Mouse (Mus musculus): Measurements from ENCODE around the gene Ccdc169. TPM values are rescaled to one million over a fixed set of nuclear protein-coding genes. Genes with fewer than 3 reads are reported as not detected.

Ccdc169 gene
- polyA plus RNA-seq, 1 experiment from 2014 or later = not detected

- peak; percentile 38 for DNase-seq (ENCODE audit: low spot score)
- Histone ChIP-seq H3K27me3 (replicated peaks; ENCODE audit: insufficient read depth, low read length) (no peaks in the 10 kb centered on the region), H3K4me1 (ENCODE audit: insufficient read depth, low read depth, low read length) (no peaks in the 10 kb centered on the region), H3K4me2 (replicated peaks; ENCODE audit: low read depth, low read length) (no peak overlapping the region), H3K9me3 (ENCODE audit: low read length) (no peaks in the 10 kb centered on the region), H3K27ac (ENCODE audit: low read length) (no peak overlapping the region), H3K9ac (replicated peaks; ENCODE audit: low read depth) (no peak overlapping the region), H3K4me3 (ENCODE audit: low read depth, low read length) (no peak overlapping the region), H3K36me3 (ENCODE audit: insufficient read depth, low read length) (no peaks in the 10 kb centered on the region)
- TF ChIP-seq EP300 (IDR thresholded peaks at IDR 0.05) = no peak
- peak; percentile 41; the same call in 1 of the 2 replicates for ATAC-seq
- WGBS = 24% methylated on average over 2 of the region's 2 CpGs
These were observed 75.1 kb downstream of the Ccdc169 start for GRCm38 (mm10) chr3:55212254-55212653.

- Histone ChIP-seq H3K9ac (replicated peaks; ENCODE audit: low read depth) (no peak overlapping the region), H3K27ac (ENCODE audit: low read length) (no peak overlapping the region), H3K36me3 (ENCODE audit: insufficient read depth, low read length) (no peaks in the 10 kb centered on the region), H3K9me3 (ENCODE audit: low read length) (no peaks in the 10 kb centered on the region), H3K4me2 (replicated peaks; ENCODE audit: low read depth, low read length) (no peak overlapping the region), H3K4me1 (ENCODE audit: insufficient read depth, low read depth, low read length) (no peaks in the 10 kb centered on the region), H3K27me3 (replicated peaks; ENCODE audit: insufficient read depth, low read length) (no peaks in the 10 kb centered on the region), H3K4me3 (ENCODE audit: low read depth, low read length) (no peak overlapping the region)
- TF ChIP-seq EP300 (IDR thresholded peaks at IDR 0.05) (no peak), CTCF (IDR thresholded peaks at IDR 0.05) (no peak)
- ATAC-seq (no peak), DNase-seq (ENCODE audit: low spot score) (no peak)
- 39% methylated on average over 4 of the region's 4 CpGs for WGBS
These were observed 76.6 kb downstream of the Ccdc169 start for GRCm38 (mm10) chr3:55213785-55214184.

GRCm38 (mm10) chr3:55214413-55214812, 77.3 kb downstream of the Ccdc169 start:
- Histone ChIP-seq H3K9ac (replicated peaks; ENCODE audit: low read depth) (no peak overlapping the region), H3K4me2 (replicated peaks; ENCODE audit: low read depth, low read length) (no peak overlapping the region), H3K27ac (ENCODE audit: low read length) (no peak overlapping the region), H3K36me3 (ENCODE audit: insufficient read depth, low read length) (no peaks in the 10 kb centered on the region), H3K27me3 (replicated peaks; ENCODE audit: insufficient read depth, low read length) (no peaks in the 10 kb centered on the region), H3K4me1 (ENCODE audit: insufficient read depth, low read depth, low read length) (no peaks in the 10 kb centered on the region), H3K4me3 (ENCODE audit: low read depth, low read length) (no peak overlapping the region), H3K9me3 (ENCODE audit: low read length) (no peaks in the 10 kb centered on the region)
- DNase-seq (ENCODE audit: low spot score) (no peak), ATAC-seq (no peak)
- 81% methylated on average over 6 of the region's 6 CpGs for WGBS
- TF ChIP-seq EP300 (IDR thresholded peaks at IDR 0.05) (no peak), CTCF (IDR thresholded peaks at IDR 0.05) (no peak)

GRCm38 (mm10) chr3:55222502-55222901, 85.4 kb downstream of the Ccdc169 start:
- DNase-seq (ENCODE audit: low spot score) = no peak
- no peaks in the 10 kb centered on the region for H3K27me3 ChIP-seq (replicated peaks; ENCODE audit: insufficient read depth, low read length)
- H3K9ac ChIP-seq (replicated peaks; ENCODE audit: low read depth) = no peak overlapping the region
- no peak overlapping the region for H3K4me3 ChIP-seq (ENCODE audit: low read depth, low read length)
- H3K27ac ChIP-seq (ENCODE audit: low read length) = no peak overlapping the region
- no peak overlapping the region for H3K4me2 ChIP-seq (replicated peaks; ENCODE audit: low read depth, low read length)
- no peaks in the 10 kb centered on the region for H3K4me1 ChIP-seq (ENCODE audit: insufficient read depth, low read depth, low read length)
- ATAC-seq = no peak
- H3K9me3 ChIP-seq (ENCODE audit: low read length) = no peaks in the 10 kb centered on the region
- no peaks in the 10 kb centered on the region for H3K36me3 ChIP-seq (ENCODE audit: insufficient read depth, low read length)
- no peak for TF ChIP-seq EP300 (IDR thresholded peaks at IDR 0.05)
- peak; percentile 44; the same call in 1 of the 2 replicates for TF ChIP-seq CTCF (IDR thresholded peaks at IDR 0.05)
- 95% methylated on average over 2 of the region's 2 CpGs for WGBS

Small RNAs within 50 kb of the gene (microRNA-seq; reads per million reads assigned to microRNA genes)
- gene Gm22029 = not detected

Other genes with a start within 250 kb of the Ccdc169 start
- not detected in 2 replicates for gene Sertm1, start 221.5 kb upstream of the Ccdc169 start, polyA plus RNA-seq (2015; fragmentation: Nextera tagmentation; extraction: Ambion mirVana)
- gene Ccna1, start 81.8 kb upstream of the Ccdc169 start, polyA plus RNA-seq (2015; fragmentation: Nextera tagmentation; extraction: Ambion mirVana) = 10.7 and 11.9 TPM in 2 replicates
- gene Spg20, start 25.2 kb upstream of the Ccdc169 start, polyA plus RNA-seq (2015; fragmentation: Nextera tagmentation; extraction: Ambion mirVana) = 18.7 and 21.3 TPM in 2 replicates
- gene Sohlh2, start 44.7 kb downstream of the Ccdc169 start, polyA plus RNA-seq (2015; fragmentation: Nextera tagmentation; extraction: Ambion mirVana) = not detected in 2 replicates
- gene Dclk1, start 105.0 kb downstream of the Ccdc169 start, polyA plus RNA-seq (2015; fragmentation: Nextera tagmentation; extraction: Ambion mirVana) = 3.1 and 4.0 TPM in 2 replicates

All from lung, postnatal 0 days (tissue).